Mouse (Mus musculus): ENCODE measurements around the gene Cwc27.
A peak's percentile ranks its signal among the peaks of the same experiment; 100 is the strongest.

Cwc27 gene

GRCm38 (mm10) chr13:104763193-104763592 lies 53.7 kb downstream of the Cwc27 start:
- no peak for DNase-seq

GRCm38 (mm10) chr13:104762401-104762800 lies 54.5 kb downstream of the Cwc27 start:
- peak; percentile 34 to 57 for DNase-seq

DNA sequence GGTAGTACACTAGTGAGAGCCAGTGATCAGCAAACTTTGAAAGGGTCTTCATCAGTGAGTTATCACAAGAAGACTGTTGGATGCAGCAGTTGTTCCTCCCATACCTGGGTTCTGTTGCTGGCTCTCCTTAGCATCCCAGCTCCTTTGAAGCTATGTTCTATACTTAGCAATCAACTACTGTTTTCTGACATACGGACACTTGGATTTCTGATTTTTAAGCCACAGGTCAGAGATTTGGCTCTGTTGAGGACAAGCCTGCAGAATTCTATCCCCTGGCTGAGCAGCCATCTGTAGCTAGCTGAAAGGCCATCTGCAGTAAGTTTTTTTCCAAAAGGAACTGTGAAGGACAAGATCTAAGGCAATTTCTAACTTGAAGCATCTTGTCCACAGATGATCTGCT lies 57.6 kb downstream of the Cwc27 start:
- peak; percentile 63 to 72 for DNase-seq

GRCm38 (mm10) chr13:104747032-104747431 lies 69.9 kb downstream of the Cwc27 start:
- DNase-seq: peak; percentile 45 to 68

DNA sequence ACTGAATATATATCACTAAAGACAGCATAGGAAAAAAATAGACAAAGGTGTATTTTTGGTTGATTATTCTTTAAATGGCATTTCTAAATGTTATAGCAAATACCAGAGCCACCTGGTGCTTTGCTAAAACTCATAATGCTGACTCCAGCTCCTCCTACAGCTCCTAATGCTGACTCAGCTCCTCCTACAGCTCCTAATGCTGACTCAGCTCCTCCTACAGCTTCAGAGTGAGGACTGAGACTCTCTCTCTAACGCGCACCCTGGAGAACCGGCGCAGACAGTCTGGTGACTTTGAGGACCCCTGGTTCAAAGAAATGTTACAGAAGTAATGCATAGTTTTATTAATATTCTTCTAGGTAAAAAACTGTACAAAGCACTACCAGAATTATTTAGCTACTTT lies 74.1 kb downstream of the Cwc27 start:
- DNase-seq: no peak

DNA sequence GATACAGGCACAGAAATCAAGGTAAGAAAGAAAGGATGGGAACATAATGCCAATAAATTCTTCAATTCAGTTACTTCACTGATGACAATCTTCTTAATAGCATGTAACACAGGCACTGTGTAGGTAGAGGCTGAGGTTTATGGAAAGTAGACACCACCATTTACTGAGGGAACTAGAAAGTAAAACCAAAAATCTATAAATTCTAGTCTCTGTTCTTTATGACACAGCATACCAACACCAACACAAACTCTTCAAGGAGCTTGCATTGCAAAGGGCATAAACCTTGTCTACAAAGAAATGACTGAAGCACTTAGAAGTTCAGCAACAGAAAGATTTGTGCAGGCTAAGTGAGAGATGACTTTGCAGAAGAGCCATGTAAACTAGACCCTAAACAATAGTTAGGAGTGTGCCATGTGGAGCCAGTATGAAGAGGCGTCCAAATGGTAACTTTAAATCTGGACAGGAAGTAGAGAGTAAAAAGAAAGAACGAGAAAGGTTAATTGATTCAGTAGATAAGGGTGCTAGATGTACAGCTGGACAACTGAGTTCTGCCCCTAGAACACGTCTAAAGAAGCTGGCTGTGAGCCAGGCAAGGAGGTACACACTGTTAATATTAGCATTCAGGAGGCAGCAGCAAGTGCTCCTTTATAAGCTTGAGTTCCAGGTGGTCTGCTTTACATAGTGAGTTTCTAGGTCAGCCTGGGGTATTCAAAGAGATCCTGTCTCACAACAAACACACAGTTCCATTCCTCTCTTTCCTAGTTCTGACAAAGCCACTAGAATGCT lies 87.5 kb downstream of the Cwc27 start:
- DNase-seq: peak in 1 of 2 experiments; percentile 11

DNA sequence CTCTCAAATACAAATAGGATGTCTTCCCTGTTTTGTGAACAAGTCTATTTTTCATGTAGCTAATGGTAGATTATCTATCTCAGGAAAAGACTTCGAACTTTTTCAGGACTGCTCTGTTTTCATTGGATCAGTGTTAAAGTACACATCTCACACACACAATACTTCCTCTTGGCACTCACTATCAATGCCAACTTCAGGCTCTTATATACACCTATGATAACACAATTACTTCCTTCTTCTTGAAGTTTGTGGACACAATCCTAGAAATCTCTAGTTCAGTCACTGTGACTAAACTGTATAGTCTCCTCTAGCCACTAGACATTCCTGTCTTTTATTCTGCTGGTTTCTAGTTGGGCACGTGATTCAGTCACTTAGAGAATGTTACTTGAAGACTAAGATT lies 89.3 kb downstream of the Cwc27 start:
- no peak for DNase-seq

- DNase-seq: no peak
Measured at GRCm38 (mm10) chr13:104720133-104720532, 96.8 kb downstream of the Cwc27 start.

DNA sequence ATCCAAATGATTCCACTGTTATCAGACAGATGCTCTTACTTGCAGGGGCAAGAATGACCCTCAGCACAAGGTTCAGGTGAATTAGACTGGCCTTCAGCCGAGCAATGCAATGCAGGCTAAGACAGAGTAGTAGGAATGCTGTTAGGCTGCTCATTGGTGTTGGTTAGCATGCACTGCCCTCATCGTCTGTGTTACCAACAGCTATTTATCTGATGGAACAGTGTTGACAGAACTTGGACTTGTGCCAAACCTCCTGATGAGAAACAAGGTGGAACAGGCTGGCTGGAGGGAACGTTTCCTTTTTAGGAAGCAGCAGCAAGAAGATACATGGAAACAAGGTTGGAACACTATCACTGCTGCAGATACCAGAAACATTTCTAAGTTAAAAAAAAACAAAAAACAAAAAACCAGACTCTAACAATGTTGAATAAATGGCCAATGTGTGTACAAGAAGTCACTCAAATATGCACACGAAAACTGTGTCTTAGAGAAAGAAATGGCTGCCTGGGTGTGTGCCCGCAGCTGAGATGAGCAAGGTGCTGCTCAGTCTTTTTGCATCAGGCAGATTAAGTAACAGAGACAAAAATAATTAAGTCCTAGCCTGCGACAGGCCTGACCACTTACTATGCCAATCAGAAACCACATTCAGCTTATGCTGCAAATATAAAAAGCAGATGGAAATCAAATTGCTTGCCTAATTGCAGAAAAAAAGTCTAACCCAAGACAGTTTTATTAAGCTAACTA lies 122.2 kb downstream of the Cwc27 start:
- peak; percentile 78 to 88 for DNase-seq

- peak; percentile 13 to 17 for DNase-seq
Measured at GRCm38 (mm10) chr13:104692710-104693109, 124.2 kb downstream of the Cwc27 start.

GRCm38 (mm10) chr13:104685537-104685936 lies 131.4 kb downstream of the Cwc27 start:
- no peak for DNase-seq

DNA sequence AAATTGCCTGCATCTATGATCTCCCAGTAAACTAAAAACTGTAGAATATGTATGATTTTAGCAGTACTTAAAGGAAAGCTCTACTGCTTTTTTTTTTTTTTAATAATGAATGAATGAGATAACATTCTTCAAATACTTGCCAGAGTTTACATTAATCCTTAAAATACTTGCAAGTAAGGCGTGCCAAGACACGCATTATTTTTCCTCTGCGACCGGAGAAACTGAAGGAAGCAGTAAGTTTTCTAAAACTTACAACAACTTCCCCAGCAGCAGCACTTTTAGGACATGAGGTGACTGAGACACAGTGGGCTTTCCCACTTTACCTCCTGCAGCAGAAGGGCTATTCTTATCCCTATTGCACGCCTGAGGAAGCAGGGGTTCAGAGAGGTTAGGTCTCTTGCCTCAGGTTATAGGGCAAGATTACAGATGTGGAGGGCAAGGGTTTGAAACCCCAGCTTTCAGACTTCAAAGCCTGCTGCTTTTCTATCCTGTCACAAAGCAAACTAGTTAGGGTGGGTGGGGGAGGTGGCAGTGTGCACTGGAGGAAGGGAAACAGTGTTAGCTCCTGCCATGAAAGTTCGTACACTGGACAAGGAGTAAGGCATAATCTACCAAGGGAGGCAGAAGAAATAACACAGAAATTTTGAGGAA lies 132.5 kb downstream of the Cwc27 start:
- no peak for DNase-seq

GRCm38 (mm10) chr13:104681212-104681611 lies 135.7 kb downstream of the Cwc27 start:
- DNase-seq: no peak

DNA sequence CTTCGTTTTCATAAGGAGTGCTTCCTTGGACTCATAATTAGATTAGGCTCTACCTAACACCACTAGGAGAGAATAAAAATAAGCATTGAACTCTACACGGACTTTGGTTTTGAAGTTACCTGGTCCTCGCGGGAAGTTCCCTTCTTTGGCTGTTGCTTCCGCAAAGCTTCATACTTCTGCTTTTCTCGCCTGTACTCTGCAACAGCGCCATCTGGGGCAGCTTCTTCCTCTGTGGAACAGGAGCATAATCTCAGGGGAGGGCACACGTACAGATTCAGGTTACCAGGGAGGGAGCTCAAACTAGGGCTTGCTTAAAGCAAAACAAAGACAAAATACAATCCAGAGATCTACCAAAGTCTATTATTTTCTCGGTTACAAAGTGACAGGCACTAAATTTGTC lies 155.8 kb downstream of the Cwc27 start:
- DNase-seq: no peak

DNA sequence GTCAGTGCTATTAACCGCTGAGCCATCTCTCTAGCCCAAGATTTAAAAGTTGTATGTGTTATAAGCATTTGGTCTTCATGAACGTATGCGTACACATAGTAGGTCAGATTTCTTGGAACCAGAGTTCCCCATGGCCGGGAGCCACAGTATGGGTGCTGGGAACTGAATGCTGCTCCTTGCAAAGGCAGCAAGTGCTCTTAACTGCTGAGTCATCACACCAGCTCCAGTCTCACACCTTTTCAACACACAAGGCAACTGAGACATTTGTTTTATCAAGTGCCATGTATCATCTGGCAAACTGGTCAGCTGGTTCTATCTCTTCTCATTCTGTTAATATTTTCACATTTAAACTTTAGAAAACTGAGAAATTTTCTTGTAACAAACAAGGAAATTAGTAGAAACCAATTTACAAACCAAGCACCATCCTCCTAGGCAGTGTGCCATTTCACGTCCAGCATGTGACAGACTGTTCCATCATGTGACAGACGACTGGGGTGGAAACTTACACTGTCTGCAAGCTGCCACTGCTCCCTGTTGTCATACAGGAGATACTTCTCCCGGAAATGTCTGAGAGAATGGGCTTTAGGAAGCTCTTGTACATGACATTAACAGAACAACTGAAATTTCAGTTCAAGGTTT lies 156.8 kb downstream of the Cwc27 start:
- no peak for DNase-seq

- DNase-seq: no peak
Measured at GRCm38 (mm10) chr13:104656666-104657272, 160.2 kb downstream of the Cwc27 start.

DNA sequence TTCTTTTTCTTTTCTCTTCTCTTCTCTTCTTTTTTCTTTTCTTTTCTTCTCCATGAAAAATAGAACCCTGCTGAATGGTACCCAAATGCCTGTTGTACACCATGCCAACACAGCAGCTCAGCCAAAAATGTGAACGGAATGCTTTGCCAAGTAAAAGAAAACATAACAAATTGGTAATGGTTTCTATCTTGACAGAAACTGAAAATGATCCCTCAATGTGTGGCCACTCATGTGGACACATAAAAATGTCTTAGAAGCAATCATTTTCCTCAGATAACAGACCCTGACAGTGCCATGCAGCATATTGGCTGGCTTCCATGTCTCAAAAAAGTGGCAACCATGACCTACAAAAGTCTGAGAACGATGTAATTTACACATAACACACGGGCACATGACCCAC lies 161.8 kb downstream of the Cwc27 start:
- DNase-seq: peak in 1 of 2 experiments; percentile 16

GRCm38 (mm10) chr13:104651763-104652162 lies 165.2 kb downstream of the Cwc27 start:
- peak in 1 of 2 experiments; percentile 32 for DNase-seq

DNA sequence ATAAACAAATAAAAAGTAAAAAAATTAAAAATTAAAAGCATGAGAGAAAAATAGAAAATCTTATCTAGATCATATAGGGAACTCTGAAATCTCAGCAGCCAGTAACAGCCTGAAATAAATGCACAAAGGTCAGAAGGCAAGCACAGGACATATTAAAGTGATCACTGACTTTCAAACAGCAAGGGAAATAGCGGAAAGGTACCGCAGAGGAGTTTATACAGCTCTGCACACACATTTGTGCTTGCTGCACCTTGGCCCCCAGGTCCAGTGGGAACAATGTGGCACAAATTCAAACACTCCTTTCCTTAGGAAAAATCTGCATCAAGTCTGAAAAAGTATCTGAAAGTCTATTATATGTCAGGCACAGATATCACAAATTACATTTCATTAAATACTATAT lies 166.3 kb downstream of the Cwc27 start:
- no peak for DNase-seq

GRCm38 (mm10) chr13:104650145-104650544 lies 166.8 kb downstream of the Cwc27 start:
- no peak for DNase-seq

- no peak for DNase-seq
Measured at GRCm38 (mm10) chr13:104645778-104646425, 171.0 kb downstream of the Cwc27 start.

GRCm38 (mm10) chr13:104644185-104644584 lies 172.8 kb downstream of the Cwc27 start:
- no peak for DNase-seq

Measured in cerebellum, postnatal 25 days (tissue).